In the genomic region with DNA sequence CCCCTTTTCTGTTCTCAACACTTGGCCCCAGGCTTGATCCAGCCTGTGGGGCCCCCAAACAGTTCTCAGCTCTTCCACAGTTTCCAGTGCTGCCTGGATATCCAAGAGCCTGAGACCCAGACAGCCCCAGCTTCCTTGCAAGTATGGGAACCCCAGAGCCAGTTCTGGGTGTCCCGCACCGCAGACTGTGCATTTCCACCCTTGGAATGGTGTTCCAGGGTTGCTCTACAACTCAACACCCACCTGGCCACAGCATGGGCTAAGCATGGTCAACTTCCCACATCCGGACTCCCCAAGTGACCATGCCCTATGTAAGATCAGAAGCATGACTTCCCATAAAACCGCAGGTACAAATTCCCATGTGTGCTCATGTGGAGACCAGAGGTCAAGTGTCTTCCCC, we compare ENCODE assay signal across 18 mouse cellular contexts. TPM values are rescaled to one million over a fixed set of nuclear protein-coding genes. Genes with fewer than 3 reads are reported as not detected.
DNase-seq lines count a peak whose midpoint lies in the region; ATAC-seq lines count a peak whose summit lies in the region.
"Not testable (repeated sequence)": the region's sequence is repeated elsewhere in the genome, so short reads cannot be mapped to it uniquely, and the experiment has no call there.
"Had no signal": no experiment of that assay in that cellular context is flagged by ENCODE, and none has a peak within 500 bp of the region (broad histone marks: within the 10 kb centered on the region; RNA-seq: fewer than 3 reads in every experiment).

No protein-coding gene starts in this region.

- H3K27ac ChIP-seq in embryonic facial prominence, embryonic 11.5 days (replicated peaks; ENCODE audit: low read depth, low read length); hindbrain, embryonic 11.5 days (ENCODE audit: low read depth, low read length); limb, embryonic 13.5 days; lung, embryonic 15.5 days; midbrain, embryonic 12.5 days (replicated peaks); stomach, embryonic 14.5 days (ENCODE audit: low read length): not testable (repeated sequence)

- not testable (repeated sequence) for H3K36me3 ChIP-seq in embryonic facial prominence, embryonic 11.5 days (replicated peaks; ENCODE audit: control insufficient read depth, insufficient read depth, low read depth, low read length); hindbrain, embryonic 11.5 days (ENCODE audit: control insufficient read depth, insufficient read depth, low read length); limb, embryonic 13.5 days; lung, embryonic 15.5 days; midbrain, embryonic 12.5 days; stomach, embryonic 14.5 days (ENCODE audit: control insufficient read depth, insufficient read depth, low read length)

- peak; percentile 39; the same call in 1 of the 2 replicates for ATAC-seq in embryonic facial prominence, embryonic 11.5 days (replicated peaks; ENCODE audit: insufficient number of reproducible peaks, low FRiP score, low TSS enrichment, low read depth)
- peak; percentile 52; the same call in 1 of the 2 replicates for ATAC-seq in hindbrain, embryonic 11.5 days (ENCODE audit: low FRiP score)
- peak; percentile 48; the same call in 1 of the 2 replicates for ATAC-seq in limb, embryonic 13.5 days (ENCODE audit: low FRiP score, low read depth)
- 0 out of 2 replicates have a peak, but pooled peaks have one; percentile 49 for ATAC-seq in lung, embryonic 15.5 days (ENCODE audit: borderline replicate concordance, extremely low read depth, low FRiP score, low TSS enrichment)
- ATAC-seq in midbrain, embryonic 12.5 days (ENCODE audit: low FRiP score, low read depth): 0 out of 2 replicates have a peak, but pooled peaks have one; percentile 19
- peak; percentile 58; the same call in 1 of the 2 replicates for ATAC-seq in stomach, embryonic 14.5 days (ENCODE audit: insufficient number of reproducible peaks, insufficient read depth, low FRiP score, low read depth)

- not testable (repeated sequence) for H3K4me3 ChIP-seq in embryonic facial prominence, embryonic 11.5 days (ENCODE audit: low read depth, low read length); hindbrain, embryonic 11.5 days (ENCODE audit: low read depth, low read length); limb, embryonic 13.5 days; lung, embryonic 15.5 days; midbrain, embryonic 12.5 days; stomach, embryonic 14.5 days (ENCODE audit: low read depth, low read length)

- WGBS in embryonic facial prominence, embryonic 11.5 days: 86% methylated on average over 4 of the region's 4 CpGs
- WGBS in hindbrain, embryonic 11.5 days: 84% methylated on average over 4 of the region's 4 CpGs
- 92% methylated on average over 4 of the region's 4 CpGs for WGBS in limb, embryonic 13.5 days
- 80% methylated on average over 4 of the region's 4 CpGs for WGBS in lung, embryonic 15.5 days
- 89% methylated on average over 4 of the region's 4 CpGs for WGBS in midbrain, embryonic 12.5 days
- WGBS in stomach, embryonic 14.5 days: 84% methylated on average over 4 of the region's 4 CpGs

- H3K9me3 ChIP-seq in embryonic facial prominence, embryonic 11.5 days (replicated peaks; ENCODE audit: control insufficient read depth, low read length); hindbrain, embryonic 11.5 days (ENCODE audit: control insufficient read depth, low read length); limb, embryonic 13.5 days; lung, embryonic 15.5 days; midbrain, embryonic 12.5 days; stomach, embryonic 14.5 days (ENCODE audit: control insufficient read depth, low read depth, low read length): not testable (repeated sequence)

- DNase-seq in embryonic facial prominence, embryonic 11.5 days (ENCODE audit: low spot score); hindbrain, embryonic 11.5 days (ENCODE audit: low spot score): not testable (repeated sequence)

- not testable (repeated sequence) for H3K9ac ChIP-seq in embryonic facial prominence, embryonic 11.5 days (replicated peaks; ENCODE audit: low read length); hindbrain, embryonic 11.5 days (ENCODE audit: low read depth, low read length); limb, embryonic 13.5 days; lung, embryonic 15.5 days; midbrain, embryonic 12.5 days (replicated peaks); stomach, embryonic 14.5 days (replicated peaks; ENCODE audit: low read depth, low read length)

- not testable (repeated sequence) for H3K4me1 ChIP-seq in embryonic facial prominence, embryonic 11.5 days (ENCODE audit: control insufficient read depth, insufficient read depth, low read length); hindbrain, embryonic 11.5 days (replicated peaks; ENCODE audit: control insufficient read depth, insufficient read depth, low read length); limb, embryonic 13.5 days; lung, embryonic 15.5 days; midbrain, embryonic 12.5 days; stomach, embryonic 14.5 days (ENCODE audit: control insufficient read depth, insufficient read depth, low read length)

- H3K4me2 ChIP-seq in embryonic facial prominence, embryonic 11.5 days (ENCODE audit: low read depth, low read length); hindbrain, embryonic 11.5 days (replicated peaks; ENCODE audit: low read depth, low read length); limb, embryonic 13.5 days (replicated peaks); lung, embryonic 15.5 days; midbrain, embryonic 12.5 days (replicated peaks); stomach, embryonic 14.5 days (replicated peaks; ENCODE audit: low read depth, low read length): not testable (repeated sequence)

- H3K27me3 ChIP-seq in embryonic facial prominence, embryonic 11.5 days (ENCODE audit: control insufficient read depth, insufficient read depth, low read length); hindbrain, embryonic 11.5 days (ENCODE audit: control insufficient read depth, insufficient read depth, low read length); limb, embryonic 13.5 days; lung, embryonic 15.5 days; midbrain, embryonic 12.5 days; stomach, embryonic 14.5 days (ENCODE audit: control insufficient read depth, insufficient read depth, low read length): not testable (repeated sequence)

RNA-seq across cellular contexts. Expression of a gene that starts 8.9 kb away (rescaled TPM):
- not detected in 2 replicates for polyA plus RNA-seq in embryonic facial prominence, embryonic 11.5 days (2014; fragmentation: Nextera tagmentation; extraction: Ambion mirVana)
- polyA plus RNA-seq in hindbrain, embryonic 11.5 days (2014; fragmentation: Nextera tagmentation; extraction: Ambion mirVana): not detected in 2 replicates
- polyA plus RNA-seq in limb, embryonic 13.5 days (2015; fragmentation: Nextera tagmentation; extraction: Ambion mirVana): not detected in 2 replicates
- not detected in 2 replicates for polyA plus RNA-seq in lung, embryonic 15.5 days (2015; fragmentation: Nextera tagmentation; extraction: Ambion mirVana)
- not detected in 2 replicates for polyA plus RNA-seq in midbrain, embryonic 12.5 days (2016; fragmentation: Nextera tagmentation; extraction: Ambion mirVana)
- not detected in 2 replicates for polyA plus RNA-seq in stomach, embryonic 14.5 days (2014; fragmentation: Nextera tagmentation; extraction: Ambion mirVana)
- polyA plus RNA-seq: activated CD4-positive, CD25-positive, alpha-beta regulatory T cell, adult 4 months; CD4-positive, CD25-positive, alpha-beta regulatory T cell, adult 4 months; cerebellum, adult 2 months; cortical plate, adult 2 months; embryonic facial prominence, embryonic 10.5 days; embryonic facial prominence, embryonic 13.5 days; forebrain, embryonic 11.5 days; forebrain, embryonic 13.5 days; forebrain, embryonic 15.5 days; forebrain, postnatal 0 days; G1E; Patski had no signal
